Mouse (Mus musculus) adrenal gland, postnatal 14 days (tissue): ENCODE results near the gene Rbm3. TPM values are rescaled to one million over a fixed set of nuclear protein-coding genes. Genes with fewer than 3 reads are reported as not detected.
A peak's percentile ranks its signal among the peaks of the same experiment; 100 is the strongest.

Experiments
- DNase-seq: peaks from one replicate; pipeline ENCODE4 v3.0.0; 2021; ENCODE audit warnings: mixed read lengths
- long read RNA-seq, 2 experiments: library from polyadenylated mRNA; stranded (forward); transcript quantifications; one replicate each; pipeline ENCODE4 v2.0.0; 2021
- total RNA-seq: library from RNA; stranded (reverse); gene quantifications from 2 replicates; pipeline ENCODE4 v1.2.3, GENCODE M21; 2021

The Rbm3 gene
- total RNA-seq = 192 and 276 TPM in 2 replicates
- long read RNA-seq, experiment 1, transcript Rbm3-202 (7 exons, 1,183 nt) = minor isoform, 33 of 249 reads
- long read RNA-seq, experiment 1, transcript Rbm3-203 (7 exons, 1,225 nt) = minor isoform, 79 of 249 reads
- long read RNA-seq, experiment 1, transcript Rbm3-206 (7 exons, 1,338 nt) = major isoform, 91 of 249 reads
- long read RNA-seq, experiment 1, transcript Rbm3-204 (7 exons, 1,152 nt) = minor isoform, 19 of 249 reads
- long read RNA-seq, experiment 1, partial matches to known transcripts = 17 of 249 reads
- long read RNA-seq, experiment 1, other reads (novel, unspliced or antisense) = 8 of 249 reads
- long read RNA-seq, experiment 2, transcript Rbm3-202 (7 exons, 1,183 nt) = minor isoform, 27 of 175 reads
- long read RNA-seq, experiment 2, transcript Rbm3-206 (7 exons, 1,338 nt) = major isoform, 55 of 175 reads
- long read RNA-seq, experiment 2, transcript Rbm3-204 (7 exons, 1,152 nt) = minor isoform, 12 of 175 reads
- long read RNA-seq, experiment 2, transcript Rbm3-203 (7 exons, 1,225 nt) = minor isoform, 47 of 175 reads
- long read RNA-seq, experiment 2, partial matches to known transcripts = 14 of 175 reads
- long read RNA-seq, experiment 2, other reads (novel, unspliced or antisense) = 16 of 175 reads

- DNase-seq = peak; percentile 92
These were observed at the start of gene Rbm3 for GRCm38 (mm10) chrX:8145153-8145991. Rbm3 (minus strand) TSS chrX:8145880.

- peak; percentile 36 for DNase-seq
These were observed 47.7 kb upstream of the Rbm3 start, which contains the start of gene Ebp for GRCm38 (mm10) chrX:8193419-8193723. Ebp (minus strand) TSS chrX:8193512.

GRCm38 (mm10) chrX:8192640-8193418 is 47.1 kb upstream of the Rbm3 start:
- peak; percentile 90 for DNase-seq

- DNase-seq = no peak
These were observed 46.5 kb upstream of the Rbm3 start for GRCm38 (mm10) chrX:8192126-8192639.

GRCm38 (mm10) chrX:8182871-8183540 is 37.3 kb upstream of the Rbm3 start:
- DNase-seq = no peak

DNA sequence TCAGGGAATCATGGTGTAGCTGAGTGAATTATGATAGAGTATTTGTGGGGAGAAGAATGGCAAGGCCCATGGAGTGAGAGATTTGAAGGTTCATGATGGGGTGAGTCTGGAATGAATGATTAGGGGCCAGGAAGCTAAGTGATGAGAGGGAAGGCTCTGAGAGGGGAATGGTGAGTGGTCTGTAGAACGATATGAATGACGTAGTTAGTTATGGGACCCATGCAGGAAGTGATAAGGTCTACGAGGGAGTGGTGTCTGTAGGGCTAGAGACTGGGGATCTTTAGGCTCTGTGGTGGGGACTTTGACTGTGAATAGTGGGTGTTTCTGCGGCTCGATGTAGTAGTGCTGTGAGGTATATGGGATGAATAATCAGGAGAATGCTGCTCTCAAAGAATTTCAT is 34.0 kb upstream of the Rbm3 start:
- no peak for DNase-seq

GRCm38 (mm10) chrX:8178871-8179270 is 33.2 kb upstream of the Rbm3 start:
- DNase-seq = no peak

DNA sequence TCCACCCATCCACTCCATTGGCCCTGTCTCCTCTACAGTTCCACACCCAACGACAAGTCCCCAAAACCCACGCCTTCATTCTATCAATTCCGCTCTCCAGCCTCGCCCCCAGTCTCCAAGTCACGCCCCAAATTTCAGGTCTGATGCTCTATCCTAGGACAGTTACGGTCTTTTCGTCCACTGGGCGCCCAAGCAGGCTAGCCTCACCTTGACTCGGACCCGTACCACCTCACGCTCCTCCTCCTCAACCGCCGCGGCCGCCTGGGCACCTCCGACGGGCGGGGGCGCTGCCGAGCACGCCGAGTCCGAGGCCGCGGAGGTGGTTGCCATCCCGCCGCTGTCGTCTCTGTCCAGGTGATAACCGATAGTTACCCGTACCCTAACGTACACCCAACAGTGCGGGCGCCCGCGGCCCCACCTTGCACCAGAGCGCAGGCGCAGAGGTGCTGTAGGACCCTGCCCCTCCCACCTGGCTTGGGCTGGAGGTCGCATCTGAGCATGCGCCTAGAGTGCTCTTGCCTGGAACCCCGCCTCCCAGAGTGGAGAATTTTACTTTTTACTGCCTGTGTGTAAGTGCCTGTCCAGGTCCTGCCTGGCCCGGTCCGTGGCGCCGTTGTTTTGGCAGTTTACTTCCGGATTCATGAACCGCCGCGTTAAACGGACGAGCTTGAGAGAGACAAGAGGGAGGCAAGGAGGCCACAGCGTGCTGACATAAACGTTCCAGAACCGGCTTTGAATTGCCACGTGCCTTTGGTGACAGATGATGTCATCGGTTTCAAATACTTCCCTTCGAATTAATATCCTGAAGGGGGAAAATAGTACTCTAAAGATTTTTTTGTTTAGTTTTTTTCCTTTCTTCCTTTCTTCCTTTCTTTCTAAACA is 30.1 kb upstream of the Rbm3 start, which contains the start of gene Tbc1d25:
TSS of gene Tbc1d25 (minus strand) at position 678 of the 882 bp plus-strand sequence.
- peak; percentile 90 for DNase-seq

DNA sequence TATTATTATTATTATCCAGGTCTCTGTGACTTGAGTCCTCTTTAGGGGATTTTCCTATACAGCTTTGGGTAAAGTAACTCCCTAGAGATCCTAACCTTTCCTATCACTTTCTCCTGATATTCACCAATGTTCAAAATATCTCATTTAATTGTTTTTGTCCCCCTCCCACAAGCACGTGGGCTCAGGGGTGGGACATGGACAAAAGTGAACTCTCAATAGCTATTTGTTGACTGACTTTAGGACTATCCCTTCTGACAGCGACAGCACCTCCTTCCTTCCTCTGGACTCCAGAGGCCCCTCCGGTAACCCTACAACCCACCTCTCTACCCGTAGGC is 29.5 kb upstream of the Rbm3 start:
- DNase-seq = no peak

DNA sequence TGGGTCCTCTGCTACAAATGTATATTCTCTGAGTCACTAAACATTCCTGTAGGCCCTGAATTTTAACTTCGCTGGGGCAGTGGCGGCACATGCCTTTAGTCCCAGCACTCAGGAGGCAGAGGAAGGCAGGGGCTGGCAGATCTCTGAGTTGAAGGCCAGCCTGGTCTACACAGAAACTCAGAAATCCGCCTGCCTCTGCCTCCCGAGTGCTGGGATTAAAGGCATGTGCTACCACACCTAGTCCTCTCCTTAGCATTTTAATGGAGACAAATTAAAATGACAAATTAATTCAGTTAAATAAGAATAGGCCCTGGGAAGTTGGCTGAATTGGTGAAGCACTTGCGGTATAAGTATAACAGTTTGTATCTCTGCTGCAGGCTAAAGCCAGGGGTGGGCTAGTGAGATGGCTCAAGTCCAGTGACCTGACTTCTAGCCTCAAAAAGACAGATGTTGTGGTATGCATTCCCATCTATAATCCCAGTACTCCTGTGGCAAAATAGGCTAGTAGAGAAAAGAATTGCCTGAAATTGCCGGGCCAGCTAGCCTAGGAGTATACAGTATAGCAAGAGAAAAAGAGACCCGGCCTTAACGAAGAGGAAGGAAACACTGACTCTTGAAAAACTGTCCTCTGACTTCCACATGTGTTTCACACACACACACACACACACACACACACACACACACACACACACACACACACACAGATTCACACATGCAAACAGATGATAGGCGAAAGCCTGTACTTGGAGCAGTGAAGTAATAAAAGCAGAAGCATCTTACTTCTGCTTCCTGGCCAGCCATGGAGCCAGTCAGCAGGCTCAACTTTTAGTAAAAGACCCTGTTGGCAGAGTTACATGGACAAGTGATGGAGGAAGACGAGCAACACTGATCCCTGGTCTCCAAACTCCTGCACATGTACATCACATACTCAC is 22.3 kb upstream of the Rbm3 start:
- no peak for DNase-seq

GRCm38 (mm10) chrX:8164471-8164870 is 18.8 kb upstream of the Rbm3 start:
- DNase-seq = no peak

DNA sequence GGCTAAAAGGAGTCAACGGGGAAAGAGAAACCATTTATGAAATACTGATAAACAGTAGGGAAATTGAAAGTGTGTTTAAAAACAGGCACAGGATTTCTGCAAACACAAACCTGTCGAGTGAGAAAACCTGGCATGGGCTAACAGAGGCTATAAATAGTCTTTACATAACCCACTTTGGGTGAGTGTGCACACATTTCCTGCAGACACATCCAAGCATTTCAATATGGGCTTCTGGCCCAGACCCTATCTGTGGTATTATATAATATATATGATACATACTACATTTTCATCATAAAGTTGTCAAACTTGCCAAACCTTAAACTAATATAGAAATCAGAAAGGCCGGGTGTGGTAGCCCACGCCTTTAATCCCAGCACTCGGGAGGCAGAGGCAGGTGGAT is 17.4 kb upstream of the Rbm3 start:
- DNase-seq = no peak

DNA sequence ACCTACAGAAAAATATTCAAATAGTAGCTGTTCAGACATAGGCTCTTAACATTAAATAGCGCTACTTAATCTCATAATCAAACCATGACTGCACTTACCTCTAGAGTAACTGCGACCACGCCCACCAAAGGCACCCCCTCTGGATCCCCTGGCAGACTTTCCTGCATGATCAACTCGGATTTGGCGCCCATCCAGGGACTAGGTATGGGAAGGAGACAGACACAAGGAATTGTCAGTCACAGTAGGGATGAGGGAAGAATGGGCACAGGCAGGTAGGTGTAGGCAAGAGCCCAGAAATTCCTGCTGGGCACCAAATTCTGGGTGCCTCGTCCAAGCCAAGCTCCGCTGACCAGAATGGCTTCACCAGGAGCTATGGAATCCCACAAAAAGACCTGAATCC is 1.9 kb downstream of the Rbm3 start:
- no peak for DNase-seq

GRCm38 (mm10) chrX:8142948-8143347 is 2.7 kb downstream of the Rbm3 start:
- no peak for DNase-seq

DNA sequence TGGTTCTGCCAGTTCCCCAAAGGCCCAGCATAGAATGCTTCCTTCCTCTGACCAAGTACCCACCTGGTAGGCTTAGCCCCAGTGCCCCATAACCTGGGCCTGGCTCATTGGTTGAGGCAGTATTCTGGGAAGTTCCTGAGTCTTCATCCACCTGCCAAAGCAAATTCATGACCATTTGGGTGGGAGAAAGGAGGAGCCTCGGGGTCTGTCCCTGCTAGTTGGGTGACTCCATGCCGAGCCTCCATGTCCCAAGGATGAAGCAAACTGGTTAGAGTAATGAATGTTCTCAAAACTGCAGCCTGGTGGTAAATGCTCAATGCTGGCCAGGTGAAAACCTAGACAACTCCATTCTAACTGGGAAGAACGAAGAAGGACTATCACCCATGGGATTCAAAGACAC is 4.6 kb downstream of the Rbm3 start:
- no peak for DNase-seq

DNA sequence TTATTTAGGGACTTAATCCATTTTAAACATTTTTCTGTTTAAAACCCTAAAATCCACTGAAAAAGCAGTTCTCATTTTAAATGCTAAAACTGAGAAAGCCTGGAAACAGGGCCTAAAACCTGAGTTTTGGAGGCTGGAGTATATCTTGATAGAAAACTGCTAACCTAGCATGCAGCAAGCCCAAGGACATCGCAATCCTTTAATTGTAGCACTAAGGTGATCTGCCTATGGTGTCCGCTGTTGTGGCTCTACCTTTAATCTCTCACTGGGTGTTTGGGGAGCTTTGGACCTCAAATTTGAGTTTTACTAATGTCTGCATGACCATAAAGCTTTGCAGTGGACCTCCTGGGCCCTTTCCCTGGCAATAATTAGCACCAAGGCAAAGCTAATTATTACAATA is 5.2 kb downstream of the Rbm3 start:
- no peak for DNase-seq

GRCm38 (mm10) chrX:8139480-8139879 is 6.2 kb downstream of the Rbm3 start:
- DNase-seq = no peak

GRCm38 (mm10) chrX:8135886-8136285 is 9.8 kb downstream of the Rbm3 start:
- no peak for DNase-seq
